Mouse (Mus musculus) midbrain, embryonic 13.5 days (tissue): ENCODE data around the gene Fkbp14. TPM values are rescaled to one million over a fixed set of nuclear protein-coding genes. Genes with fewer than 3 reads are reported as not detected.

Source experiments
- ATAC-seq: fragments of 200-750 bp; cut with Nextera tagmentation; 2 replicates; pipeline ENCODE4 v1.8.0; 2017; ENCODE audit warnings: mild to moderate bottlenecking, moderate TSS enrichment, moderate library complexity
- H3K27ac ChIP-seq: fragments of 300-500 bp; sonication (generic); 2 replicates; pipeline ENCODE4 v1.5.1; 2015; ENCODE audit warnings: inconsistent platforms, mild to moderate bottlenecking, moderate library complexity
- H3K27me3 ChIP-seq: fragments of 300-500 bp; sonication (generic); 2 replicates; pipeline ENCODE4 v1.6.1; 2015; ENCODE audit warnings: mild to moderate bottlenecking, inconsistent platforms
- H3K36me3 ChIP-seq: fragments of 300-500 bp; sonication (generic); 2 replicates; pipeline ENCODE4 v1.6.1; 2015; ENCODE audit warnings: mild to moderate bottlenecking, inconsistent platforms
- H3K4me1 ChIP-seq: fragments of 300-500 bp; sonication (generic); replicated peaks from 2 replicates; pipeline ENCODE4 v1.6.1; 2015; ENCODE audit warnings: inconsistent platforms
- H3K4me2 ChIP-seq: fragments of 300-500 bp; sonication (generic); replicated peaks from 2 replicates; pipeline ENCODE4 v1.6.1; 2015; ENCODE audit warnings: moderate library complexity, mild to moderate bottlenecking, inconsistent platforms
- H3K4me3 ChIP-seq: fragments of 300-500 bp; sonication (generic); replicated peaks from 2 replicates; pipeline ENCODE4 v1.5.1; 2015; ENCODE audit warnings: mild to moderate bottlenecking, inconsistent platforms
- H3K9ac ChIP-seq: fragments of 300-500 bp; sonication (generic); replicated peaks from 2 replicates; pipeline ENCODE4 v1.6.1; 2015; ENCODE audit warnings: mild to moderate bottlenecking, inconsistent platforms
- H3K9me3 ChIP-seq: fragments of 300-500 bp; sonication (generic); 2 replicates; pipeline ENCODE4 v1.6.1; 2016; ENCODE audit warnings: mild to moderate bottlenecking, inconsistent platforms
- WGBS: fragments of 180-500 bp; shearing (Covaris S2); methylation state at CpG from one replicate; pipeline ENCODE4 v1.1.7; 2015; 5-methylcytosine and 5-hydroxymethylcytosine counted together
- polyA plus RNA-seq: library from polyadenylated mRNA; unstranded; fragments of >200 nt; fragmentation: Nextera tagmentation; extraction: Ambion mirVana; gene quantifications from 2 replicates; pipeline ENCODE4 v1.2.1, GENCODE M21; 2015

Fkbp14 gene
- polyA plus RNA-seq = 7.9 and 8.2 TPM in 2 replicates

DNA sequence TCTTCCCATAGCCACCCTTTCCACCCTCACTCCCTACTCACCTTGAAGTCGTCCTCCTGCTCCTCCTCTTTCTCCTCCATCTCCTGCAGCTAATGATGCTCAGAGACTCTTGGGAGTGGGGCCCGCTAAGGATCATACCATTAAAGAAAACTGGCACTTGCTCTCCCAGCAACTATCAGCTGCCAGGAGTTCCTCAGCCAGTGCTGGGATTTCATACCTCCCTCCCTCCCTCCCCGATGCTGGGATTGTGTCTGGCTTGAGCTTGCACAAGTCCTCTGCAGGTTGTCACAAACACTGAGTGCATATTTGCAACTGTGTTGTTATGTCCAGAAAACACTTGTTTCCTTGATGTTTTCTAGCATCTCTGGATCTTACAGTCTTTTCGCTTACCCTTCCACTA lies at the start of gene Fkbp14:
Gene Fkbp14 (minus strand): TSS at position 101 of the 400 bp plus-strand sequence.
- Histone ChIP-seq H3K9me3 (no peaks in the 10 kb centered on the region), H3K9ac (no peak within 1 kb of the TSS), H3K4me3 (peak within 1 kb of the TSS; percentile 89), H3K4me1 (peaks cover 37% of the 10 kb centered on the region), H3K27me3 (no peaks in the 10 kb centered on the region), H3K27ac (no peak within 1 kb of the TSS), H3K4me2 (peak within 1 kb of the TSS; percentile 69), H3K36me3 (no peaks in the 10 kb centered on the region)
- ATAC-seq = no peak
- WGBS = 82% methylated on average over 4 of the region's 4 CpGs

DNA sequence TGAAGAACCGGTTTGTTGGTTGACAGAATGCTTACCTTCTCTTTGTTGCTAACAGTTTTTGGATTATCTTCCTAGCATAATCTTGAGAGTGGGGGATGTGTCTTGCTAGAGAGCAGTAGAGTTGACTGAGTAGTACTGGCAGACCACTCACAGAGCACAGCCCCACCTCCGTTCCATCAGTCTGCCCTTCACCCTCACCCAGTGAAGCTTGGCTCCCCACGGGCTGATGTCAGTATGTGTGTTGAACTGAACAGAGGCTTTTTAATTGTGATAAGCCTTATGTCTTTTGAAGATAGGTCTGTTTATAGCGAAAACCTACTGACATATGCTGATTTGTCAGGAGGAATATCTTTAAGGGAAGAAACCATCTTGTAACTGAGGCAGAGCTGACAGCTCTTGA lies 46.1 kb upstream of the Fkbp14 start:
- H3K27me3 ChIP-seq = no peaks in the 10 kb centered on the region
- no peak overlapping the region for H3K27ac ChIP-seq
- peaks cover 22% of the 10 kb centered on the region for H3K36me3 ChIP-seq
- 90% methylated on average over 4 of the region's 4 CpGs for WGBS
- no peak overlapping the region for H3K4me3 ChIP-seq
- 0 out of 2 replicates have a peak, but pooled peaks cover 2% of the 10 kb centered on the region for H3K4me1 ChIP-seq
- H3K9ac ChIP-seq = no peak overlapping the region
- no peak for ATAC-seq
- H3K4me2 ChIP-seq = no peak overlapping the region
- no peaks in the 10 kb centered on the region for H3K9me3 ChIP-seq

DNA sequence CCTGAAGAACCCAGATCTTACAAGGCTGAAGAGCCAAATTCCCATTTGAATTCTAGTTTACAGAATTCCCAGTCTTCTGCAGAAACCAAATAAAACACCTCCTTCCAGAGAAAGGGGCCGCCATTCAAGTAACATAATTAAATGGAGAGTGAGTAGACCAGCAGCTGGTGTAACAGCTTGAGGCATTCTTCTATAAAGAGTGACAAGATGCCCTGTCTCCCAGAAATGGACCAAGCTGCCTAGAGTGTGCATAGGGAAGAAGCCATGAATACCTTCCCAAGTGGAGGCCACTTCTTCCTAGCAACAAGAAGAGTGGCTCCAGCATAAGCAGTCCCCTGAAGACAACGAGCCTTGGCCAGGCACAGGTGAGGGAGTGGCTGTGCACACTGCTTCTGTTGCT lies 44.8 kb upstream of the Fkbp14 start:
- Histone ChIP-seq H3K4me3 (no peak overlapping the region), H3K4me1 (0 out of 2 replicates have a peak, but pooled peaks cover 2% of the 10 kb centered on the region), H3K27ac (no peak overlapping the region), H3K4me2 (no peak overlapping the region), H3K9ac (no peak overlapping the region), H3K36me3 (peaks cover 30% of the 10 kb centered on the region), H3K27me3 (no peaks in the 10 kb centered on the region), H3K9me3 (no peaks in the 10 kb centered on the region)
- 86% methylated on average over 2 of the region's 2 CpGs for WGBS
- ATAC-seq = no peak

DNA sequence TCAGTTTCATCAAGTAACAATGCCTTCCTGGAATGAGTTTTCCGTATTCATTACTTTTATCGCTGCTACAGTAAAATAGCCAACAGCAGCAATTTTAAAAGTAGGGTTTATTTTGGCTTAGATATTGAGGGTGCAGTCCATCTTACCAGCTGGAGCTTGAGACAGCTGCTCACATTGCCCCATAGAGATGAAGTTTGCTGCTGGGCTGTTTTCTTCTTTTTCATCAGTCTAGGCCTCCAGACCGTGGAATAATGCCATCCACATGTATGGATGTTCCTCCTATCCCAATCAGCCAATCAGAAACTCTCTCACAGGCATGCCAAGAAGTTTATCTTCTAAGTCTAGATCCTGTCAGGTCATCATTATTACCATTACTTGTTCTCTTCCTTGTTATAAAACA lies 42.8 kb upstream of the Fkbp14 start:
- no peak for ATAC-seq
- no peak overlapping the region for H3K27ac ChIP-seq
- no peaks in the 10 kb centered on the region for H3K27me3 ChIP-seq
- H3K9ac ChIP-seq = no peak overlapping the region
- H3K36me3 ChIP-seq = peaks cover 42% of the 10 kb centered on the region
- 0 out of 2 replicates have a peak, but pooled peaks cover 2% of the 10 kb centered on the region for H3K4me1 ChIP-seq
- H3K4me3 ChIP-seq = no peak overlapping the region
- WGBS = 89% methylated on average over 3 of the region's 3 CpGs
- H3K4me2 ChIP-seq = no peak overlapping the region
- H3K9me3 ChIP-seq = no peaks in the 10 kb centered on the region

DNA sequence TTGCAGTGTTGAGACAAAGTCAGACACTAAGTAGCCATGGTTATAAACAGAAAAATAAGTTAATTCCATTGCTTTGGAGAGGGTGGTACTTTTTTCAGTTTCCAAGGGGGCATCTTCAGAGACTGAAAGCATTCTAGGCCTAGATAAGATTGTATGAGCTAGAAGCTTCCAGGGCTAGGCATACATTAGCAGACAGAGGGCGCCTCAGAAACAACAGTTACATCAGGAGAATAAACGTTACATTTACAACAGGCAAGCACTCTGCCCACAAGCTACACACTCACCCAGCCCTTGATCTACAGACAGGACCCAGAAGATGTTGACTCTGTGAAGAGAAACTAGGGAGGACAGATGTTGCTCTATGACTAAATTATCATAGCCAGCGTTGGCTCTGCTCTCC lies 34.4 kb upstream of the Fkbp14 start:
- no peaks in the 10 kb centered on the region for H3K9me3 ChIP-seq
- no peak overlapping the region for H3K9ac ChIP-seq
- no peak for ATAC-seq
- no peaks in the 10 kb centered on the region for H3K27me3 ChIP-seq
- H3K4me1 ChIP-seq = no peaks in the 10 kb centered on the region
- H3K36me3 ChIP-seq = peaks cover 43% of the 10 kb centered on the region
- H3K4me2 ChIP-seq = no peak overlapping the region
- 50% methylated on average over 3 of the region's 3 CpGs for WGBS
- H3K27ac ChIP-seq = no peak overlapping the region
- H3K4me3 ChIP-seq = no peak overlapping the region

DNA sequence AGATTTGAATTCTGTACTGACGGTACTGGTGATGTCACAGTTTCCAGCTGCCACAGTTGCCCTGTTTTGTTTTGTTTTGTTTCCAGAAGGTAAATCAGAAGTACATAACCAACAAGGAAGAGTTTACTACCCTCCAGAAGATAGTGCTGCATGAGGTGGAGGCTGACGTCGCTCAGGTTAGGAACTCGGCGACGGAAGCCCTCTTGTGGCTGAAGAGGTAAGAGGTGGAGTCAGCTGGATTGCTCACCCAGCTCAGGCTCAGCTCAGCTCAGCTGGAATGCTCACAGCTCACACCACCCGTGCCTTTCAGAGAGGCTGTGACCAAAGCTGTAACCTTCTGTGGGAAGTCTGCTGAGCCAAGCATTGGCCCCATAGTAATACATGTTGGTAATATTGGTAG lies 32.6 kb upstream of the Fkbp14 start:
- Histone ChIP-seq H3K9ac (no peak overlapping the region), H3K36me3 (peaks cover 42% of the 10 kb centered on the region), H3K9me3 (no peaks in the 10 kb centered on the region), H3K27ac (no peak overlapping the region), H3K27me3 (no peaks in the 10 kb centered on the region), H3K4me2 (no peak overlapping the region), H3K4me1 (no peaks in the 10 kb centered on the region), H3K4me3 (no peak overlapping the region)
- 29% methylated on average over 7 of the region's 7 CpGs for WGBS
- no peak for ATAC-seq

DNA sequence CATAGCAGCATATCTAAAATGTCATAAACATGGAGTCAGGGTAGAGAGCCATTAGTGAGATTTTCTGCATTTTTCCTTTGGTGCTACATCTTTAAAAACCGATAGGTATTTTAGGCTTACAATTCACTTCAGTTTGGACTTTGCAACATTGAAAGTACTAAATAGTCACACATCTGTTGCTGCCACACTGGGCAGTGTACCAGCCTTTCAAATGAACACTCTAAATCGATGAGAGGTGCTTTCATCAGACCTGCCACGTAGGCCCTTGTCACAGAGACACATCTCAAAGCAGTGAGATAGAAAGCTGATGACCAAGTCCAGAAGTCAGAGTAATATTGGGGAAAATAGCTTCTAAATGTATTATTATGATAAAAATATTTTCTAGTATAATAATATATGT lies 31.3 kb upstream of the Fkbp14 start:
- 94% methylated on average over 3 of the region's 3 CpGs for WGBS
- Histone ChIP-seq H3K27ac (no peak overlapping the region), H3K4me2 (no peak overlapping the region), H3K4me1 (no peaks in the 10 kb centered on the region), H3K4me3 (no peak overlapping the region), H3K27me3 (no peaks in the 10 kb centered on the region), H3K9ac (no peak overlapping the region), H3K36me3 (peaks cover 45% of the 10 kb centered on the region), H3K9me3 (no peaks in the 10 kb centered on the region)
- ATAC-seq = no peak

DNA sequence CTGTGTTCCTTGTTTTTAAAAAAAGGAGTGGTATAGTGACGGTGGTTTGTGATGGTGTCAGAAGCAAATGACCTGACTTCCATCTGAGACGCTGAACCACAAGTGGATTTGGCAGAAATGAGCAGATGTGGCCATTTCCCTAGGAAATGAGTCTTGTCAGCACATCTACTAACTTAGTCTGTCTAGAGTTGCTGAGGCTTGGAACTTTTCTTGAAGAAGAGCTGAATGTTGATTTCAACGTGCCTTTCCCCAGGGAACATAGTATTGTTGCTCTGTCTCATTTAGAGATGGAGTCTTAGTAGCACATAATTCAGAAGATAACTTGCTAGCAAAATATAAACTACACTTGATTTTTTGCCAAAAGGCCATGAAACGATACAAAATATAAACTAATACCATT lies 23.2 kb upstream of the Fkbp14 start:
- H3K4me2 ChIP-seq = no peak overlapping the region
- H3K4me1 ChIP-seq = no peaks in the 10 kb centered on the region
- no peaks in the 10 kb centered on the region for H3K9me3 ChIP-seq
- ATAC-seq = no peak
- H3K27ac ChIP-seq = no peak overlapping the region
- no peaks in the 10 kb centered on the region for H3K27me3 ChIP-seq
- H3K36me3 ChIP-seq = peaks cover 32% of the 10 kb centered on the region
- no peak overlapping the region for H3K4me3 ChIP-seq
- H3K9ac ChIP-seq = no peak overlapping the region
- WGBS = 90% methylated on average over 4 of the region's 4 CpGs

DNA sequence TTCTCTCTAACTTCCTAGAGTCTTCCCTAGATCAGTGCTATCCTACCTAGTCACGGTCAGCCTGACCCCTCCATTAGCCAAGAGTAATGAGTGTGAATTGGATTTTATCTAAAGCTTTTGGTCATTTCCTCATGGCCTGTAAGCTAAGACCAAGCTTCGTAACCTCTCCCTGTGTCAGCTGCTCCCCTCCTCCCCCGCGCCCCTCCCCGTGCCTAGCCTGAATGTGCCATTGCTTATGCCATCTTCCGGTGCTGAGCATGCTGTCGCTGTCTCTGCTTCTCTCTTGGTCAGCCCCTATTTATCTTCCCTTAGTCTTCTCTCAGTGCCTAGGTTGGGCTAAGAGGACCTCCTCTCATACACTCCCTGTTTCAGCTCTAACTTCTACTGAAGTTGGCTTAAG lies 22.4 kb upstream of the Fkbp14 start:
- Histone ChIP-seq H3K36me3 (peaks cover 30% of the 10 kb centered on the region), H3K4me3 (no peak overlapping the region), H3K4me1 (no peaks in the 10 kb centered on the region), H3K4me2 (no peak overlapping the region), H3K27ac (no peak overlapping the region), H3K9ac (no peak overlapping the region), H3K27me3 (no peaks in the 10 kb centered on the region), H3K9me3 (no peaks in the 10 kb centered on the region)
- 92% methylated on average over 7 of the region's 7 CpGs for WGBS
- ATAC-seq = no peak

DNA sequence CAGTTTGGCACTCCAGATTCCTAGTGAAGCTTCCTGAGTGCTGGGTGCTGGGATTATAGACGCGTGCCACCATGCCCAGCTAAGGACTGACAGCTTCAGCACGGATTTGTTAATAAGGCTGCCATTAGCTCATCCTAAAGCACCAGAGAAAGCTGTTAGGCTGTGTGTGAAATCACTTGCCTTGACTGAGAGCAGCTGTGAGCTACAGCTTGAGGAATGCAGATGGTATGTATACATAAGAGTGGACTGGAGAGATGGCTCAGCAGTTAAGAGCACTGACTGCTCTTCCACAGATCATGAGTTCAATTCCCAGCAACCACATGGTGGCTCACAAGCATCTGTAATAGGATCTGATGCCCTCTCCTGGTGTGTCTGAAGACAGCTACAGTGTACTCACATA lies 20.3 kb upstream of the Fkbp14 start:
- Histone ChIP-seq H3K36me3 (peaks cover 15% of the 10 kb centered on the region), H3K9me3 (no peaks in the 10 kb centered on the region), H3K27me3 (no peaks in the 10 kb centered on the region), H3K27ac (no peak overlapping the region), H3K4me1 (no peaks in the 10 kb centered on the region), H3K9ac (no peak overlapping the region), H3K4me3 (no peak overlapping the region), H3K4me2 (no peak overlapping the region)
- 86% methylated on average over 3 of the region's 3 CpGs for WGBS
- ATAC-seq = no peak

DNA sequence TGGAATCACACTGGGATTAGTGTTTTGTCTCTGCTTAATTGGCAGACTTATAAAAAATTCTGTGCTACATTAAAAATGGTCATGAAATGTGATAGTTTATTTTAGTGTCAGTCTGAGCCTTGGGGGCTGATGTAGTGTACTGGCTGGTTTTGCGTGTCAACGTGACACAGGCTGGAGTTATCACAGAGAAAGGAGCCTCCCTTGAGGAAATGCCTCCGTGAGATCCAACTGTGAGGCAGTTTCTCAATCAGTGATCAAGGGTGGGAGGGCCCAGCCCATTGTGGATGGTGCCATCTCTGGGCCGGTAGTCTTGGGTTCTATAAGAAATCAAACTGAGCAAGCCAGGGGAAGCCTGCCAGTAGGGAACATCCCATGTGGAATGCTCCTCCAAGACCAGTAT lies 9.1 kb upstream of the Fkbp14 start:
- Histone ChIP-seq H3K4me2 (no peak overlapping the region), H3K4me1 (peaks cover 2% of the 10 kb centered on the region; the same call in 1 of the 2 replicates), H3K36me3 (peaks cover 14% of the 10 kb centered on the region), H3K9me3 (peaks cover 9% of the 10 kb centered on the region; the same call in 1 of the 2 replicates), H3K9ac (no peak overlapping the region), H3K4me3 (no peak overlapping the region), H3K27me3 (no peaks in the 10 kb centered on the region), H3K27ac (no peak overlapping the region)
- ATAC-seq = no peak
- WGBS = 58% methylated on average over 4 of the region's 4 CpGs

DNA sequence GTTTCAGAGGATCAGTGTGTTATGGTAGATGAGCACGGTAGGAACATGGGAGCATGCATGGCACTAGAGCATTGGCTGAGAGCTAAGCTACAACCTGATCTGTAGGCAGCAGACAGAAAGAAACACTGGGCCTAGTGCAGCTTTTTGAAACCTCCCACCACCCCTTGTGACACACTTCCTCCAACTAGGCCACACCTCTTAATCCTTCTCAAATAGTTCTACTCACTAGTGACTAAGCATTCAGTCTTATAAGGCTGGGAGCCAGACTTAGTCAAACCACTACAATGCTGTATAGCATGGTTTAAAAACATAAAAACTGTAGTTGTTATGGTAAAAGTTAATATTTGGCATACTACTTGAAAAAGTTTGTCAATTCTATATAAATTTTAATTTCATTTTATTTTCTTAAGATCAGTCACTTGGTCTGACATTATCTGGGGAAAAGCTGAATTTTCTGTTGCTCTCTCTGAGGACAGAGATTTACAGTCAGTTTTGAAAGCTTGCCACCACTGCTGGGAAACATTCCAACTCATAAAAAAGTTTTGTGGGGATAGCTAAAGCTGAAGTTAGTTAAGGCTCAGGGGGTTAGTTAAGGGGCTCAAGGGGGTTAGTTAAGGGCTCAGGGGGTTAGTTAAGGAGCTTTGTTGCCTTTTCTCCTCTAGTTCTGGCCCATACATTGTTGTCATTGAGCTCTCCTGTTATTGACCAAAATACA lies 7.0 kb upstream of the Fkbp14 start:
- Histone ChIP-seq H3K4me3 (no peak overlapping the region), H3K4me2 (no peak overlapping the region), H3K36me3 (peaks cover 10% of the 10 kb centered on the region), H3K9me3 (peaks cover 4% of the 10 kb centered on the region; the same call in 1 of the 2 replicates), H3K27me3 (no peaks in the 10 kb centered on the region), H3K9ac (no peak overlapping the region), H3K27ac (no peak overlapping the region), H3K4me1 (peaks cover 2% of the 10 kb centered on the region; the same call in 1 of the 2 replicates)
- WGBS = 98% methylated on average over 1 of the region's 1 CpGs
- no peak for ATAC-seq

DNA sequence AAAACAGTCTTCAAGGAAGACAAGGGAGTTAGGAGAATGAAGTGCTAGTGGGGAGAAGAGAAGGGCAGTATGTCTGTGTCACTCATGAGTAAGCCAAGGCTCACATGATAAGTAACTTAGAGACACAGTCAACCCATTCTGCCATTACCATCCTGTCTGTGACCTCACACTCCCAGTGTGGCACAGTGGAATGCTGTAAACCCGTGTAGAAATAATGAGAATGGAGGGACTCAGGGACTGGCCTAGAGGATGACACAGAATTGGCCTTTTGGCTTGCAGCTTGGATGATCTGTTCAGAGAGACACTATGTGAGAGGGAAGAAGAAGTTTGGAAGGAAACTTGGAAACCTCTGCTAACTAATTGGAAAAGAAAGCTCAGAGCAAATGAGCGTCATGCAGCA lies 5.8 kb upstream of the Fkbp14 start:
- 93% methylated on average over 2 of the region's 2 CpGs for WGBS
- no peak for ATAC-seq

More for the DNA sequence above, 5.8 kb upstream of the Fkbp14 start:
- Histone ChIP-seq H3K9ac (no peak overlapping the region), H3K27me3 (no peaks in the 10 kb centered on the region), H3K4me3 (no peak overlapping the region), H3K9me3 (no peaks in the 10 kb centered on the region), H3K4me2 (no peak overlapping the region), H3K4me1 (peaks cover 7% of the 10 kb centered on the region; the same call in 1 of the 2 replicates), H3K36me3 (no peaks in the 10 kb centered on the region), H3K27ac (no peak overlapping the region)
